Mouse (Mus musculus) hindbrain, embryonic 12.5 days (tissue): ENCODE measurements around the gene Eva1c. TPM values are rescaled to one million over a fixed set of nuclear protein-coding genes. Genes with fewer than 3 reads are reported as not detected.

Source experiments
- ATAC-seq: fragments of 200-750 bp; cut with Nextera tagmentation; 2 replicates; pipeline ENCODE4 v1.8.0; 2017; ENCODE audit warnings: moderate TSS enrichment; ENCODE audit not compliant: low FRiP score
- H3K27ac ChIP-seq: fragments of 300-500 bp; sonication (generic); 2 replicates; pipeline ENCODE4 v1.5.1; 2016; ENCODE audit warnings: mild to moderate bottlenecking
- H3K27me3 ChIP-seq: fragments of 300-500 bp; sonication (generic); 2 replicates; pipeline ENCODE4 v1.6.1; 2016; ENCODE audit warnings: mild to moderate bottlenecking
- H3K36me3 ChIP-seq: fragments of 300-500 bp; sonication (generic); 2 replicates; pipeline ENCODE4 v1.6.1; 2016; ENCODE audit warnings: mild to moderate bottlenecking
- H3K4me1 ChIP-seq: fragments of 300-500 bp; sonication (generic); 2 replicates; pipeline ENCODE4 v1.6.1; 2016
- H3K4me2 ChIP-seq: fragments of 300-500 bp; sonication (generic); replicated peaks from 2 replicates; pipeline ENCODE4 v1.6.1; 2016; ENCODE audit warnings: mild to moderate bottlenecking
- H3K4me3 ChIP-seq: fragments of 300-500 bp; sonication (generic); 2 replicates; pipeline ENCODE4 v1.5.1; 2016; ENCODE audit warnings: mild to moderate bottlenecking
- H3K9ac ChIP-seq: fragments of 300-500 bp; sonication (generic); 2 replicates; pipeline ENCODE4 v1.6.1; 2016; ENCODE audit warnings: mild to moderate bottlenecking, moderate library complexity
- H3K9me3 ChIP-seq: fragments of 300-500 bp; sonication (generic); replicated peaks from 2 replicates; pipeline ENCODE4 v1.6.1; 2016; ENCODE audit warnings: mild to moderate bottlenecking
- WGBS: fragments of 180-500 bp; shearing (Covaris S2); methylation state at CpG from one replicate; pipeline ENCODE4 v1.1.7; 2016; 5-methylcytosine and 5-hydroxymethylcytosine counted together
- polyA plus RNA-seq: library from polyadenylated mRNA; unstranded; fragments of >200 nt; fragmentation: Nextera tagmentation; extraction: Ambion mirVana; gene quantifications from 2 replicates; pipeline ENCODE4 v1.2.1, GENCODE M21; 2016

Eva1c gene
- 2.7 and 3.6 TPM in 2 replicates for polyA plus RNA-seq

GRCm38 (mm10) chr16:90826457-90826856 lies at the start of gene Eva1c:
TSS of gene Eva1c (plus strand) at chr16:90826719.
- no peak within 1 kb of the TSS for H3K9ac ChIP-seq
- H3K4me2 ChIP-seq, result no peak within 1 kb of the TSS
- no peak within 1 kb of the TSS for H3K4me3 ChIP-seq
- no peaks in the 10 kb centered on the region for H3K9me3 ChIP-seq
- no peak for ATAC-seq
- peaks cover 18% of the 10 kb centered on the region for H3K4me1 ChIP-seq
- H3K27ac ChIP-seq, result no peak within 1 kb of the TSS
- 69% methylated on average over 7 of the region's 7 CpGs for WGBS
- peaks cover 30% of the 10 kb centered on the region for H3K27me3 ChIP-seq
- no peaks in the 10 kb centered on the region for H3K36me3 ChIP-seq

DNA sequence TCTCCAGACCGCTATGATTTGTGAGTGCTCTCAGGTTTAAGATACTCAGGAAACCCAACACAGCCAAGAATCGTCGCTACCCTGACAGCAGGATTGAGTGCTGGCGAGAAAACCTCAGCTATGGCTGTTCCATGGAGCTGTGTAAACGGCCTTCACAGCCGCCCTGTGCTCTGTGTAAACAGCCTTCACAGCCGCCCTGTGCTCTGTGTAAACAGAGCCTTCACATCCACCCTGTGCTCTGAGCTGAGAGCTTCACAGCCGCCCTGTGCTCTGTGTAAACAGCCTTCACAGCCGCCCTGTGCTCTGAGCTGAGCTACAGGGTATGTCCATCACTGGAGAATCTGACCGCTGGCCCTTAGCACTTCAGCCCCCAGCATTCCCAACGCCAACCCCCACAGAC lies 46.7 kb upstream of the Eva1c start:
- ATAC-seq, result no peak
- H3K4me1 ChIP-seq, result no peaks in the 10 kb centered on the region
- peaks cover 88% of the 10 kb centered on the region for H3K36me3 ChIP-seq
- no peaks in the 10 kb centered on the region for H3K9me3 ChIP-seq
- no peak overlapping the region for H3K27ac ChIP-seq
- whole genome bisulfite sequencing, result 79% methylated on average over 11 of the region's 11 CpGs
- no peaks in the 10 kb centered on the region for H3K27me3 ChIP-seq
- no peak overlapping the region for H3K4me2 ChIP-seq
- no peak overlapping the region for H3K4me3 ChIP-seq
- no peak overlapping the region for H3K9ac ChIP-seq

DNA sequence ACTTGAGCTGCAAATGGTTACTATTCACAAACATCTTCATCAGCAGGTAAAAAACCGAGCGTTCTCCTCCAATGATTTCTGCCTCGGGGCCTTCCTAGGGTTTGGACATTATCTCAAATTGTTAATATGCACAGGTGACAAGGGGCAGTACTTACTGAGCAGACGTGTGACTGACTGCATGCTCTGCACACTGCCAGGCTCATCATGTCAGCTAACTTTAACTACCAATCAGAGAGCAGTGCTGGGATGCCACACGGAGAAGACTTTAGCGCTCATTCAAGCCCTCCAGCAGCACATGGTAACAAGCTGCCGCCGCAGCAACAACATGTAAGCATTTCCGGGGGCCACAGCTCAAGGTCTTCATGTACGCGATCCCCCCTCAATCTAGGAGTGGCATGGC lies 43.2 kb upstream of the Eva1c start:
- H3K4me2 ChIP-seq, result no peak overlapping the region
- no peaks in the 10 kb centered on the region for H3K4me1 ChIP-seq
- H3K9me3 ChIP-seq, result no peaks in the 10 kb centered on the region
- H3K9ac ChIP-seq, result no peak overlapping the region
- peaks cover 92% of the 10 kb centered on the region for H3K36me3 ChIP-seq
- H3K4me3 ChIP-seq, result no peak overlapping the region
- H3K27ac ChIP-seq, result no peak overlapping the region
- H3K27me3 ChIP-seq, result no peaks in the 10 kb centered on the region
- WGBS, result 94% methylated on average over 11 of the region's 11 CpGs
- no peak for ATAC-seq

GRCm38 (mm10) chr16:90785257-90785656 lies 41.3 kb upstream of the Eva1c start:
- H3K36me3 ChIP-seq, result peaks cover 92% of the 10 kb centered on the region
- ATAC-seq, result no peak

DNA sequence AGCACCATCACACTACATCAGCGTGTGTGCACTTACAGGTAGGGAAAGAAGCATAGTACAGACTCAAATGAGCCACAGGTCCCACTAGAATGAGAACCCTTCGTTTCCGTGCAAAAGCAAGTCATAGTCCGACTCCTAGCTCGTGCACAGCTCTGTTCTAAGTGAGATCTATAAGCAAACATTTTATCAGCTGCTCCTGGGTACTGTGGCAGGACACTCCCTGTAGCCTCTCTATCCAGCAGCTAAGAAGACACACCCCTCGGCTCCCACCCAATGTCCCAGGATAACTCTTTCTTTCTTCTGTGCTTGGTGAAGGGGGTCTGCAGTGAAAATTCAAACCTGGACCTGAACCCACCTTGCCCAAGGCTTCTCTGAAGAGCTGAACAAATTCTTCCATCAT lies 37.9 kb upstream of the Eva1c start:
- Histone ChIP-seq H3K4me1 (no peaks in the 10 kb centered on the region), H3K4me3 (no peak overlapping the region), H3K36me3 (peaks cover 97% of the 10 kb centered on the region), H3K4me2 (no peak overlapping the region), H3K27ac (no peak overlapping the region), H3K9me3 (no peaks in the 10 kb centered on the region), H3K27me3 (no peaks in the 10 kb centered on the region), H3K9ac (no peak overlapping the region)
- WGBS, result 91% methylated on average over 6 of the region's 6 CpGs
- ATAC-seq, result no peak

More at GRCm38 (mm10) chr16:90785257-90785656, 41.3 kb upstream of the Eva1c start:
- Histone ChIP-seq H3K4me3 (no peak overlapping the region), H3K4me1 (no peaks in the 10 kb centered on the region), H3K4me2 (no peak overlapping the region), H3K27me3 (no peaks in the 10 kb centered on the region), H3K27ac (no peak overlapping the region), H3K9me3 (no peaks in the 10 kb centered on the region), H3K9ac (no peak overlapping the region)
- 91% methylated on average over 4 of the region's 4 CpGs for WGBS

GRCm38 (mm10) chr16:90790946-90791345 lies 35.6 kb upstream of the Eva1c start:
- H3K4me1 ChIP-seq, result no peaks in the 10 kb centered on the region
- H3K27me3 ChIP-seq, result no peaks in the 10 kb centered on the region
- no peak overlapping the region for H3K27ac ChIP-seq
- no peaks in the 10 kb centered on the region for H3K9me3 ChIP-seq
- ATAC-seq, result no peak
- no peak overlapping the region for H3K4me3 ChIP-seq
- 97% methylated on average over 6 of the region's 6 CpGs for WGBS
- H3K4me2 ChIP-seq, result no peak overlapping the region
- H3K9ac ChIP-seq, result no peak overlapping the region
- peaks cover 93% of the 10 kb centered on the region for H3K36me3 ChIP-seq

DNA sequence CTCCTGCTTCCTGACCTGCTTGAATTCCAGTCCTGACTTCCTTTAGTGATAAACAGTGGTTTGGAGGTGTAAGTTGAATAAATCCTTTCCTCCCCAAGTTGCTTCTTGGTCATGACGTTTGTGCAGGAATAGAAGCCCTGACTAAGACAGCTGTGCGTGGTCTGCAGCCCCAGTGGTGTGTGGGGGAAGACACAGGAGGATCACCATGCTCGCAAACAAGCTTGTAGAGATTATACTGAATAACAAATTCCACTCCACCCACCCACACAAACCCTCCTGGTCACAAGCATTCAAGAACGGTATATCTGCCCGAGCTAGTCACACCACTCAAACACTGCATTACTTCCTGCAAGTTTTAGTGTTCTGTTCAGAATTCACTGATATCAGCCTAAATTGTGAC lies 34.5 kb upstream of the Eva1c start:
- H3K4me1 ChIP-seq, result no peaks in the 10 kb centered on the region
- H3K36me3 ChIP-seq, result peaks cover 92% of the 10 kb centered on the region
- no peaks in the 10 kb centered on the region for H3K27me3 ChIP-seq
- H3K9me3 ChIP-seq, result no peaks in the 10 kb centered on the region
- no peak overlapping the region for H3K4me3 ChIP-seq
- ATAC-seq, result no peak
- H3K4me2 ChIP-seq, result no peak overlapping the region
- H3K9ac ChIP-seq, result no peak overlapping the region
- H3K27ac ChIP-seq, result no peak overlapping the region
- 90% methylated on average over 5 of the region's 5 CpGs for WGBS

DNA sequence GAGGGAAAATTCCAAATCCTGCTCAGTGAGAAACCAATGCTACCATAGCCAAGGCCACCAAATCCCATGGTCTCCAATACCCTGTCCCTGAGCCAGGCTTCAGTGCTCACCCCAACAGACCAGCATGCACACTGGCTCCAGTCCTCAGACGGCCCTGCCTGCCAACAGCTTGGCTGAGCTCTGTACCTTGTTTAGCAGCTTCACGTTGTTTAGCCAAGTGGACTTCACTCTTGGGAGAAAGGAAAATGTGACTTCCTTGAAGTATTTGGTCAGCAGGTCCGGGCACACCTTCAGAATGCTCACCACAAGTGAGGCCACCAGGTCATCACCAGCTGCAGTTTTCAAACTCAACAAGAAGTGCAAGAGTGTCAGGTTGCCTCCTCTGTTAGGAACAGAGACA lies 34.0 kb upstream of the Eva1c start:
- Histone ChIP-seq H3K9me3 (no peaks in the 10 kb centered on the region), H3K4me1 (no peaks in the 10 kb centered on the region), H3K36me3 (peaks cover 91% of the 10 kb centered on the region), H3K27ac (no peak overlapping the region), H3K4me3 (no peak overlapping the region), H3K9ac (no peak overlapping the region), H3K4me2 (no peak overlapping the region), H3K27me3 (no peaks in the 10 kb centered on the region)
- WGBS, result 87% methylated on average over 3 of the region's 3 CpGs
- ATAC-seq, result no peak

- ATAC-seq, result no peak
- peaks cover 88% of the 10 kb centered on the region for H3K36me3 ChIP-seq
These were observed 31.8 kb upstream of the Eva1c start for GRCm38 (mm10) chr16:90794708-90795107.

GRCm38 (mm10) chr16:90798446-90798845 lies 28.1 kb upstream of the Eva1c start:
- Histone ChIP-seq H3K36me3 (peaks cover 71% of the 10 kb centered on the region), H3K4me1 (no peaks in the 10 kb centered on the region), H3K4me3 (no peak overlapping the region), H3K27ac (no peak overlapping the region), H3K4me2 (no peak overlapping the region), H3K9ac (no peak overlapping the region), H3K9me3 (no peaks in the 10 kb centered on the region), H3K27me3 (no peaks in the 10 kb centered on the region)
- 88% methylated on average over 8 of the region's 8 CpGs for WGBS
- ATAC-seq, result no peak

More at GRCm38 (mm10) chr16:90794708-90795107, 31.8 kb upstream of the Eva1c start:
- no peaks in the 10 kb centered on the region for H3K27me3 ChIP-seq
- no peaks in the 10 kb centered on the region for H3K9me3 ChIP-seq
- H3K4me2 ChIP-seq, result no peak overlapping the region
- no peak overlapping the region for H3K4me3 ChIP-seq
- H3K4me1 ChIP-seq, result no peaks in the 10 kb centered on the region
- no peak overlapping the region for H3K27ac ChIP-seq
- no peak overlapping the region for H3K9ac ChIP-seq

- Histone ChIP-seq H3K9ac (no peak overlapping the region), H3K4me1 (no peaks in the 10 kb centered on the region), H3K4me3 (no peak overlapping the region), H3K27me3 (no peaks in the 10 kb centered on the region), H3K9me3 (no peaks in the 10 kb centered on the region), H3K36me3 (peaks cover 70% of the 10 kb centered on the region), H3K27ac (no peak overlapping the region), H3K4me2 (no peak overlapping the region)
- 93% methylated on average over 5 of the region's 5 CpGs for WGBS
- ATAC-seq, result no peak
These were observed 27.7 kb upstream of the Eva1c start for GRCm38 (mm10) chr16:90798848-90799247.

- 87% methylated on average over 10 of the region's 10 CpGs for WGBS
- H3K36me3 ChIP-seq, result peaks cover 70% of the 10 kb centered on the region
- H3K27ac ChIP-seq, result no peak overlapping the region
- no peak overlapping the region for H3K4me3 ChIP-seq
- no peaks in the 10 kb centered on the region for H3K9me3 ChIP-seq
- H3K4me1 ChIP-seq, result no peaks in the 10 kb centered on the region
- H3K27me3 ChIP-seq, result no peaks in the 10 kb centered on the region
- H3K4me2 ChIP-seq, result no peak overlapping the region
- no peak overlapping the region for H3K9ac ChIP-seq
- ATAC-seq, result no peak
These were observed 26.7 kb upstream of the Eva1c start for GRCm38 (mm10) chr16:90799840-90800239.

GRCm38 (mm10) chr16:90801251-90801650 lies 25.3 kb upstream of the Eva1c start:
- no peaks in the 10 kb centered on the region for H3K27me3 ChIP-seq
- no peak overlapping the region for H3K4me2 ChIP-seq
- H3K9ac ChIP-seq, result no peak overlapping the region
- no peak overlapping the region for H3K27ac ChIP-seq
- ATAC-seq, result no peak
- H3K4me3 ChIP-seq, result no peak overlapping the region
- no peaks in the 10 kb centered on the region for H3K4me1 ChIP-seq
- H3K36me3 ChIP-seq, result peaks cover 67% of the 10 kb centered on the region
- H3K9me3 ChIP-seq, result no peaks in the 10 kb centered on the region
- whole genome bisulfite sequencing, result 94% methylated on average over 5 of the region's 5 CpGs
